ENCODE assay signal across 8 mouse cellular contexts in genomic region chr7:12422855-12423254, GRCm38 (mm10). TPM values are rescaled to one million over a fixed set of nuclear protein-coding genes. Genes with fewer than 3 reads are reported as not detected.
DNase-seq lines count a peak whose midpoint lies in the region; ATAC-seq lines count a peak whose summit lies in the region.

No protein-coding gene starts in this region.

- H3K27me3 ChIP-seq in lung, embryonic 15.5 days, result no peaks in the 10 kb centered on the region
- H3K27me3 ChIP-seq in forebrain, embryonic 15.5 days, result no peaks in the 10 kb centered on the region
- H3K27me3 ChIP-seq in limb, embryonic 13.5 days, result no peaks in the 10 kb centered on the region
- no peaks in the 10 kb centered on the region for H3K27me3 ChIP-seq in neural tube, embryonic 15.5 days (replicated peaks)

- peak overlapping the region; percentile 74 for H3K4me2 ChIP-seq in lung, embryonic 15.5 days
- peak overlapping the region; percentile 54; the same call in 1 of the 2 replicates for H3K4me2 ChIP-seq in forebrain, embryonic 15.5 days (replicated peaks)
- peak overlapping the region; percentile 76 for H3K4me2 ChIP-seq in limb, embryonic 13.5 days (replicated peaks)
- H3K4me2 ChIP-seq in neural tube, embryonic 15.5 days, result peak overlapping the region; percentile 69

- DNase-seq in lung, postnatal 14 days, result no peak
- no peak for DNase-seq in frontal cortex, postnatal 14 days (ENCODE audit: low spot score in 2 of 2)
- no peak for DNase-seq in cerebellum, adult 18-20 months

- peaks cover 3% of the 10 kb centered on the region; the same call in 1 of the 2 replicates for H3K36me3 ChIP-seq in lung, embryonic 15.5 days
- peaks cover 18% of the 10 kb centered on the region; the same call in 1 of the 2 replicates for H3K36me3 ChIP-seq in forebrain, embryonic 15.5 days
- H3K36me3 ChIP-seq in limb, embryonic 13.5 days, result peaks cover 25% of the 10 kb centered on the region
- peaks cover 25% of the 10 kb centered on the region for H3K36me3 ChIP-seq in neural tube, embryonic 15.5 days

- no peaks in the 10 kb centered on the region for H3K9me3 ChIP-seq in lung, embryonic 15.5 days
- H3K9me3 ChIP-seq in forebrain, embryonic 15.5 days, result 0 out of 2 replicates have a peak, but pooled peaks cover 7% of the 10 kb centered on the region
- no peaks in the 10 kb centered on the region for H3K9me3 ChIP-seq in limb, embryonic 13.5 days
- no peaks in the 10 kb centered on the region; the same call in 1 of the 2 replicates for H3K9me3 ChIP-seq in neural tube, embryonic 15.5 days (replicated peaks)

- H3K27ac ChIP-seq in lung, embryonic 15.5 days, result no peak overlapping the region
- no peak overlapping the region for H3K27ac ChIP-seq in forebrain, embryonic 15.5 days (replicated peaks)
- no peak overlapping the region for H3K27ac ChIP-seq in limb, embryonic 13.5 days
- no peak overlapping the region for H3K27ac ChIP-seq in neural tube, embryonic 15.5 days (replicated peaks)

- 0 out of 2 replicates have a peak, but pooled peaks have one; percentile 19 for ATAC-seq in lung, embryonic 15.5 days (ENCODE audit: borderline replicate concordance, extremely low read depth, low FRiP score, low TSS enrichment)
- peak; percentile 43; the same call in 1 of the 2 replicates for ATAC-seq in forebrain, embryonic 15.5 days (replicated peaks)
- no peak; the same call in 1 of the 2 replicates for ATAC-seq in limb, embryonic 13.5 days (ENCODE audit: low FRiP score, low read depth)
- peak; percentile 45; the same call in 1 of the 2 replicates for ATAC-seq in neural tube, embryonic 15.5 days (ENCODE audit: low FRiP score)
- ATAC-seq in inflammation-experienced regulatory T-cells, adult 6 months, result no peak

- no peaks in the 10 kb centered on the region for H3K4me1 ChIP-seq in lung, embryonic 15.5 days
- peaks cover 13% of the 10 kb centered on the region for H3K4me1 ChIP-seq in forebrain, embryonic 15.5 days
- H3K4me1 ChIP-seq in limb, embryonic 13.5 days, result peaks cover 10% of the 10 kb centered on the region
- peaks cover 21% of the 10 kb centered on the region for H3K4me1 ChIP-seq in neural tube, embryonic 15.5 days

- WGBS in lung, embryonic 15.5 days, result 52% methylated on average over 3 of the region's 3 CpGs
- 62% methylated on average over 3 of the region's 3 CpGs for WGBS in forebrain, embryonic 15.5 days
- 57% methylated on average over 3 of the region's 3 CpGs for whole genome bisulfite sequencing in limb, embryonic 13.5 days
- 59% methylated on average over 3 of the region's 3 CpGs for WGBS in neural tube, embryonic 15.5 days

- peak overlapping the region; percentile 60 for H3K4me3 ChIP-seq in lung, embryonic 15.5 days
- peak overlapping the region; percentile 63 for H3K4me3 ChIP-seq in forebrain, embryonic 15.5 days
- peak overlapping the region; percentile 60 for H3K4me3 ChIP-seq in limb, embryonic 13.5 days
- H3K4me3 ChIP-seq in neural tube, embryonic 15.5 days (replicated peaks), result peak overlapping the region; percentile 64

- H3K9ac ChIP-seq in lung, embryonic 15.5 days, result no peak overlapping the region
- no peak overlapping the region for H3K9ac ChIP-seq in forebrain, embryonic 15.5 days (replicated peaks)
- H3K9ac ChIP-seq in limb, embryonic 13.5 days, result no peak overlapping the region
- no peak overlapping the region for H3K9ac ChIP-seq in neural tube, embryonic 15.5 days (replicated peaks)

RNA-seq across cellular contexts. Expression of gene Zfp551, which starts 0.3 kb away (rescaled TPM):
- 3.3 and 3.6 TPM in 2 replicates for polyA plus RNA-seq in lung, embryonic 15.5 days (2015; fragmentation: Nextera tagmentation; extraction: Ambion mirVana)
- 9.5 and 10.1 TPM in 2 replicates for polyA plus RNA-seq in forebrain, embryonic 15.5 days (2015; fragmentation: Nextera tagmentation; extraction: Ambion mirVana)
- 5.5 and 6.3 TPM in 2 replicates for polyA plus RNA-seq in limb, embryonic 13.5 days (2015; fragmentation: Nextera tagmentation; extraction: Ambion mirVana)
- 8.2 and 11.1 TPM in 2 replicates for polyA plus RNA-seq in neural tube, embryonic 15.5 days (2015; fragmentation: Nextera tagmentation; extraction: Ambion mirVana)
- 1 to 10 TPM; 2.0 to 5.9 (median 4.7) TPM for polyA plus RNA-seq in inflammation-experienced regulatory T-cells, adult 6 months (2017; shearing (Covaris generic))

RNA-seq across cellular contexts. Expression of gene Vmn1r84, which starts 53.8 kb away (rescaled TPM):
- polyA plus RNA-seq in lung, embryonic 15.5 days (2015; fragmentation: Nextera tagmentation; extraction: Ambion mirVana), result not detected in 2 replicates
- not detected in 2 replicates for polyA plus RNA-seq in forebrain, embryonic 15.5 days (2015; fragmentation: Nextera tagmentation; extraction: Ambion mirVana)
- polyA plus RNA-seq in limb, embryonic 13.5 days (2015; fragmentation: Nextera tagmentation; extraction: Ambion mirVana), result 0.04 and 0.05 TPM in 2 replicates
- not detected in 2 replicates for polyA plus RNA-seq in neural tube, embryonic 15.5 days (2015; fragmentation: Nextera tagmentation; extraction: Ambion mirVana)
- under 1 TPM in 1 of 3 experiments, not detected in 2; 0.31 TPM for polyA plus RNA-seq in inflammation-experienced regulatory T-cells, adult 6 months (2017; shearing (Covaris generic))

RNA-seq across cellular contexts. Expression of gene Zfp606, which starts 55.2 kb away (rescaled TPM):
- 22.1 and 24.3 TPM in 2 replicates for polyA plus RNA-seq in lung, embryonic 15.5 days (2015; fragmentation: Nextera tagmentation; extraction: Ambion mirVana)
- 49.2 and 52.5 TPM in 2 replicates for polyA plus RNA-seq in forebrain, embryonic 15.5 days (2015; fragmentation: Nextera tagmentation; extraction: Ambion mirVana)
- 26.0 and 29.8 TPM in 2 replicates for polyA plus RNA-seq in limb, embryonic 13.5 days (2015; fragmentation: Nextera tagmentation; extraction: Ambion mirVana)
- 27.7 and 29.5 TPM in 2 replicates for polyA plus RNA-seq in neural tube, embryonic 15.5 days (2015; fragmentation: Nextera tagmentation; extraction: Ambion mirVana)
- polyA plus RNA-seq in inflammation-experienced regulatory T-cells, adult 6 months (2017; shearing (Covaris generic)), result 1 to 10 TPM; 5.5 to 7.0 (median 6.0) TPM

Comparison
In these comparisons a context has a peak if more than half of its experiments do, and no peak if none do; other contexts are left out.
1. ATAC-seq: peak in lung, embryonic 15.5 days (single experiment), forebrain, embryonic 15.5 days (single experiment) and neural tube, embryonic 15.5 days (single experiment); none in limb, embryonic 13.5 days (single experiment) and inflammation-experienced regulatory T-cells, adult 6 months (single experiment).
2. Peak in every context shown above with its lines, with median percentiles within 50 percentile points of each other: H3K4me2 ChIP-seq and H3K4me3 ChIP-seq.